Mouse (Mus musculus) left cerebral cortex, adult 2 months (tissue): Measurements from ENCODE around the gene Apc2. TPM values are rescaled to one million over a fixed set of nuclear protein-coding genes. Genes with fewer than 3 reads are reported as not detected.
A peak's percentile ranks its signal among the peaks of the same experiment; 100 is the strongest.
"Not testable (repeated sequence)": the region's sequence is repeated elsewhere in the genome, so short reads cannot be mapped to it uniquely, and the experiment has no call there.

Source experiments
- DNase-seq, 2 experiments: peaks; one replicate each; pipeline ENCODE4 v3.0.0; 2021 to 2022; ENCODE audit warnings: low spot score in 2 of 2, mixed read lengths in 1 of 2; ENCODE audit errors: extremely low spot score in 1 of 2
- H3K27ac ChIP-seq: fragments of 200-600 bp; 2 replicates; pipeline ENCODE4 v1.8.1; 2022
- H3K4me3 ChIP-seq: fragments of 200-600 bp; 2 replicates; pipeline ENCODE4 v1.8.1; 2022
- CTCF ChIP-seq: fragments of 200-600 bp; IDR thresholded peaks from 2 replicates; pipeline ENCODE4 v1.8.1; 2022; ENCODE audit warnings: antibody characterized with exemption, mild to moderate bottlenecking, moderate library complexity
- intact Hi-C: fragments of 180-260 bp; cut with DNase I; formaldehyde crosslinking; loops from one replicate; pipeline ENCODE4 v1.15.1; 2025
- total RNA-seq, 2 experiments: library from RNA; stranded (reverse); gene quantifications; 2 replicates each; pipeline ENCODE4 v1.2.3; 2021

Gene Apc2
- total RNA-seq, 2 experiments from 2014 or later = 111 to 113 TPM

DNA sequence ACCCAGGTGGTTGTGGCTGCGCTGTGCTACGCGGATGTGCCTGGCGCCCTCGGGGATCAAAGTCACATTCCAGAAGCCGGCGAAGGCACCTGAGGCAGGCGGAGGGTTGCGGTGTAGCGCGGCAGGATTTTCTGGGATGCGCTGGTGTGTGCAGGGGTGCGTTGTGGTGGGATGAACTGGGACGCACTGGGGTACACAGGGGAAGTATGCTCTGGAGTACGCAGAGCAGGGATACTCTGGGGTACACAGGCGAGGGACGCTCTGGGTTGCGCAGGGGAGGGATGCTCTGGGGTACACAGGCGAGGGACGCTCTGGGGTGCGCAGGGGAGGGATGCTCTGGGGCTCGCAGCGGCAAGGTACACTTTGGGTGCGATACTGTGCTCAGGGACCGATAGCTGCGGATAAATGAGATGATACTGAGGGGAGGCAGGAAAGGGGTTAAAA is 46.5 kb downstream of the Apc2 start:
- DNase-seq = no peak
- no peak for TF ChIP-seq CTCF
- Histone ChIP-seq H3K27ac (no peak overlapping the region), H3K4me3 (no peak overlapping the region)
- intact Hi-C loops = no loop called here

DNA sequence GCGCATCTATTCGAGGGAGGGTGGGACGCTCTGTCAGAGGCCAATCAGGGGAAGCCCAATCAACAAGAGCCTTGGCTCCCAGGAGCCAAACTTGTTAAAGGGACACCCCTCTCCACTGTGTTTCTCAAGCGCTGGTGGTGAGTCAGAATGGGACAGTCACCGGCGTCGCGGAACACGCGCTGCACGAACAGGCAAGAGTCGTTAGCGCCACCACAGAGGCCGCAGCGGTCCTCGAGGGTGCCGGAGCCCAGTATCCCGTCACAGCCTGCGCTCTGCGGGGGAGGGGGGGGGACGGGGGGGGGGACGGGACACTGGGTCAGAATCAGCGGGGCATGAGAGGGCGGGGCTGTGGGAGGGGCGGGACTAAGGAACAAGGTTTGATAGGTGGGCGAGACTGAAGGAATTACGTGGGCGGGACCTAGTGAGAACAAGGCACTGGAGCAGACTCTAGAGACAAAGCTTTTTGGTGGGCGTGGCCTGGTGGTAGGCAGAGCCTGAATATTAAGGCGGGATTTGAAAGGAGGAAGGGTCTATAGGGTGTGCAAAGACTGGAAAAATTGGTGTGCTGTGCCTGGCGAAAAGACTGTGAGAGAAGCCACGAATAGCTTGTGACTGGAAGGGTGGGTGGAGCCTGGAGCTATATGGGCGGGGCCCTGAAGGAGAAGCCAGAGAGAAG is 47.1 kb downstream of the Apc2 start:
- no peak overlapping the region for H3K4me3 ChIP-seq
- intact Hi-C loops = no loop called here
- DNase-seq = peak in 1 of 2 experiments; percentile 38
- H3K27ac ChIP-seq = no peak overlapping the region
- no peak for TF ChIP-seq CTCF

DNA sequence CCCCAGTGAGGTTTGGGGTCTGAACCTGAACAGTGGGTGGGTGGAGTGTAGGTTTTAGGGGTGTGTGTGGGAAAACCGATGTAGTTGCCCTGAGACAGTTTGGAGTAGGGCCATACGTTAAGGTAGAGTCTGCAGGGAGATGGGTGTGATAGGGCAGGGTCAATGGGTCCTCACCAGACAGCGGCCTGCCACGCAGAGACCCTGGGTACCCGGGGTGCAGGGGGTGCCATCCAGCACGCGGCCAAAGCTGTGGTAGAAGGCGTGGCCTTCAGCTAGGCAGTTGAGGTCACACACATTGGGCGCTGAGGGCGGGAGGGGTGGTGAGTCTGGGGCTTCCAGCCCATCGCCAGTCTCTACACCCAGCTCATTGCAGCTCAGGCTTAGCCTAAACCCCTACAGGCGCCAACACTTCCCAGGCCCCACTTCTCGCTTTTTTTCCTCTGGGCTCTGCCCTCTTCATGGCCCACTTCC is 47.7 kb downstream of the Apc2 start:
- Histone ChIP-seq H3K4me3 (no peak overlapping the region), H3K27ac (no peak overlapping the region)
- DNase-seq = no peak
- intact Hi-C loops = no loop called here
- TF ChIP-seq CTCF = no peak

DNA sequence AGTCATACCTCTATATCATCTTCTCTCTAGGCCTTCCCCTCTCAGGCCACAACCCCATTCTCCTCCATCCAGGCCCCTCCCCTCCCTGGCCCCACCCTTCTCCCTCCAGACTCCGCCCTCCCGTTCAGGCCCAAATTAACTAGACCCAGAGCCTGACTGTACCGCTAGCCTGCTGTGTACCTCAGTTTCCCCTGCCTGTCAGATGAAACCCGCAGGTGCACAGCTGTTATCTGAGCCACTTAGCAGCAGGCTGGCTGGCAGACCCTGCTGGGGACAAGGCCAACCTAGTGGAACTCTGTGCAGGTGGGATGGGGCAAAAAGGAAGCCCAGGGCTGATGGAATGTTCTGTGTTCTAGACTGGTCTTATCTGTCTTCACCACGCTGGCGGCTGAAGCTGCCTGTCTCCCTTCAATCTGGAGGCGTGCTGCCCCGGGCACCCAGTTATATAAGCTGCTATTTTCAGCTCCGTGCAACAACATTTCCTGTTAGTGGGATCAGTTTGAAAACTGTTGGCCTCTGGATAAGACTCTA is 48.4 kb downstream of the Apc2 start:
- intact Hi-C loops = no loop called here
- no peak for DNase-seq
- H3K27ac ChIP-seq = no peak overlapping the region
- H3K4me3 ChIP-seq = no peak overlapping the region
- no peak for TF ChIP-seq CTCF

DNA sequence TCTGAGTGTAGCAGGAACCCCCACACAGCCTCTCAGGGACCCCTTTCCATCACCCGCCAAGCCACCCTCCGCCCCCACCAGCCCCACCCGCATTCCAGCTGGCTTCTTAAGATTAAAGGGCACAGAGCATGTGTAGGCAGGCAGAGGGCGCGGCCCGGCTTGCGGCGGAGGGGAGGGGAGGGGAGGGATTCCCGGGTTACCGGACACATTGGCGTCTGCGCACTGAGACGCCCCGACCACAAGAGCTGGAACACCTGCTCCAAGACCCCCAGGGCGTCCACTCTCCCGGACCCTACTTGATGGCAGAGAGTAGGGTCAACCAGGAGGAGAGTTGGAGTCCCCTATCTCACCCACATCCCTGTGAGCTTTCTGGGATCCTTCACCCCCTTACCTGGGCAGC is 49.3 kb downstream of the Apc2 start:
- intact Hi-C loops = no loop called here
- Histone ChIP-seq H3K4me3 (no peak overlapping the region), H3K27ac (no peak overlapping the region)
- DNase-seq = no peak
- no peak for TF ChIP-seq CTCF

DNA sequence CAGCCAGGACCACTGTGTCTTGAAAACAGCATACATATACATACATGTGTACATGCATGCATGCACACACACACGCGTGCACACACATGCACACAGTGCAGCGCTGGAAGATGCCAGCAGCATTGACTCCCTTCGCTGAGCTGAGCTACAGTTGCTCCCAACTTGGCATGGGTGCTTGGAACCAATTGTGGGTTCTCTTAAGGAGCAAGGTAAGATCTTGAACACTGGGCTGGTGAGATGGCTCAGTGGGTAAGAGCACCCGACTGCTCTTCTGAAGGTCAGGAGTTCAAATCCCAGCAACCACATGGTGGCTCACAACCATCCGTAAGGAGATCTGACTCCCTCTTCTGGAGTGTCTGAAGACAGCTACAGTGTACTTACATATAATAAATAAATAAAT is 50.2 kb downstream of the Apc2 start:
- DNase-seq, H3K4me3 ChIP-seq, H3K27ac ChIP-seq, intact Hi-C loops: not testable (repeated sequence)

DNA sequence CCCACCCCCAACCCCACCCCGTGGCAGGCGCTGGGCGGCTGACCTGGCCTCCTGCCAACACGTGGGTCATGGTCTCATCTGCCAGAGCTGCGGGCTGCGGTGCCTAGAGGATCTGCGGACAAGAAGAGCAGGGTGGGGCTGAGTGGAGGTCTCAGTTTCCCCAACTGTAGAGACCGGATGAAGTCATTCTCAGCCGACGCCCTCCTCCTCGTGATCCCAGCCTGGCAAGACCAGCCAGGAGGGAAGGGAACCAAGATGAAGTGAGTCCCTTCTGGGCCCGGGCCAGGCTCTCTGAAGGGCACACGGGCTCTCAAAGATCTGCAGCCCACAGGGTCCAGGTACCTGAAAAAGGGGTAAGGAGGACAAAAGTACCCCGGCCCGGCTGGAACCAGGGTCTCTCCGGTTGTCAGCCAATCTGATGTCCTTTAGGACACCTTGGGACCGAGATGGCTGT is 51.8 kb downstream of the Apc2 start:
- intact Hi-C loops = no loop called here
- H3K27ac ChIP-seq = no peak overlapping the region
- H3K4me3 ChIP-seq = peak overlapping the region; percentile 38
- no peak for DNase-seq
- no peak for TF ChIP-seq CTCF

DNA sequence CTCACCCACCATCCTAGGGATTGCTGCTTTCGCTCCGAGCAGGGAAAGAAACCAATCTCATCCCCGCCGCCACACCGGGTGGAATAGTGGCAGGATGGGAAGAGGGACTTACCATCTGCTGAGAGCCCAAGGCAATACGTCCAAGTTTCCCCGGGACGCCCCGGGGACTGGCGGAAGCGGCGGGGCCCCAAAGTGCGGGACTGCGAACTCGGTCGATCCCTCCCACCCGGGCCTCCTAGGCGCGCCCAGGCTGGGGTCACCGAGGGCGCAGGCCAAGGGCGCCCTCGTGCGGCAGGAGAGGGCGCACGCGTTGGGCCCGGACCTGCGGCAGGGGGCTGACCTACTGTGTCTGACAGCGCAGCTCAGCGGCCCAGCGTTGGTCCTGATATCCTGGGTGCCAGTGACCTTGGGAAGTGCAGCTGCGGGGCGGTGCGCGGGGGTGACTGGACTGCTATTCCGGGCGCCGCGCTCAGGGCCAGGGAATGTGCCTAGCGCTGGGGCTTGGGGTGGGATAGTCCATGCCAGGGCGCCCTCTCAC is 52.5 kb downstream of the Apc2 start, which contains the start of gene Adamtsl5:
Adamtsl5 (minus strand) TSS at position 169 of the 538 bp plus-strand sequence.
- 0 out of 2 replicates have a peak within 1 kb of the TSS, but pooled peaks have one; percentile 19 for H3K27ac ChIP-seq
- DNase-seq = no peak
- intact Hi-C loops = loop anchor here (2.0 kb wide), 1 partner anchor 56 kb away; the partner anchor contains the start of gene Rps15
- peak; percentile 64 for TF ChIP-seq CTCF
- peak within 1 kb of the TSS; percentile 38 for H3K4me3 ChIP-seq

DNA sequence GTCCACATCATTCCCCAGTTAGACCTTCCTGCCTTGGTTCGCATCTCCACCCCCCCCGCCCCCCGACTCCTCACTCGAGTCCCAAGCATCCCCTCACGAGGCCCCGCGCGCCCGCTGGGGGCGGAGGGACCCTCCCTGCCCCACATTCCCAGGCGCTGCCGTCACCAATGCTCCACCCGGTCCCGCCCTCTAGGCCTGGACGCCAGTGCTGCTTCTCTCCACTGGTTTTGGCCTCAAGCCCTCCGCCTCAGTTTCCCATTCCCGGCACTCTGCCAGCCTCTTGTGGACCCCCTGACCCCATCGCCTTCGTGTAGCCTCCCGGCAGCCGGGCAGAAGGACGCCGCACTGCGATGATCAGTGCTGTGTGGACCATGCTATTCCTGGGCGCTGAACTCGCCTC is 53.2 kb downstream of the Apc2 start:
- no peak overlapping the region for H3K27ac ChIP-seq

DNA sequence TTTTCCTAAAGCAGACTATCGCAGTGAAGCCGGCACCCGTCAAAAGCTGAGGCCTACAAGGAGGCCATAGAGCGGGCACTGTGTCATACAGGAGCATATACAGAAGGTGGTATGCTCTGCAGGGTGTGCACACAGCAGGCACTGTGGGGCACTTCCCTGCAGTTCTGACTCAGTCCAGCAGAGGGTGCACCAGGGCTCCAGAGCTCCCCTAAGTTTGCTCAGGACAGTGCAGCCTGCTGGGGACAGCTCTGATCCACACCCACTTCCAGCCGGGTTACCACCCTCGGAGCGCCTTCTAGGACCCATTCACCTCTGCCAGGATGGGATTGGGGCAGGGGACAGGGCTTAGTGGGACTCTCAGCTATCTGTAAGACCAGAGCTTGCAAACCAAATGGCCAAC is 54.5 kb downstream of the Apc2 start:
- peak; percentile 76 to 88 for DNase-seq
- intact Hi-C loops = loop anchor here (2.0 kb wide), 1 partner anchor 25 kb away; no protein-coding TSS in a partner anchor
- Histone ChIP-seq H3K4me3 (no peak overlapping the region), H3K27ac (no peak overlapping the region)
- TF ChIP-seq CTCF = peak; percentile 98

More for the DNA sequence above, 53.2 kb downstream of the Apc2 start:
- intact Hi-C loops = loop anchor here (2.0 kb wide), 1 partner anchor 56 kb away; the partner anchor contains the start of gene Rps15
- no peak for DNase-seq
- H3K4me3 ChIP-seq = no peak overlapping the region
- TF ChIP-seq CTCF = no peak

DNA sequence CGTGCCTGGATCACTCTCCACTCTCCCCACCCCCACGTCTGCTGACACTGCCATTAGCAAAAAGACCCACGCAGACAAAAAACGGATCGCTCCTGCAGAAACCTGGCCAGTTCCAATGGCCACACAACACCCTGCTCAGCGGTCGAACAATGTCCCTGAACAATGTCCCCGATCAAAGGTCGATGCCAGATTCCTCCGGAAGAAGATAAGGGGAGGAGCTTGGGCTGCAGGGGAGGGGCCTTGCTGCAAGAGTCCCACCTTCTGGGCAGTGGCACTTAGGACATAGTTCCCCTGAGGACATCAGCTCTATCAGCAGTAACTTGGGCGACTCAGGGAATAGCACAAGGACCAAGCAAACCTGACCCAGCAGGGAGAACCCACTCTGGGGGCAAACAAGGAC is 56.1 kb downstream of the Apc2 start:
- no peak for TF ChIP-seq CTCF
- Histone ChIP-seq H3K27ac (no peak overlapping the region), H3K4me3 (no peak overlapping the region)
- DNase-seq = no peak
- intact Hi-C loops = loop anchor here (2.0 kb wide), 1 partner anchor 23 kb away; no protein-coding TSS in a partner anchor

DNA sequence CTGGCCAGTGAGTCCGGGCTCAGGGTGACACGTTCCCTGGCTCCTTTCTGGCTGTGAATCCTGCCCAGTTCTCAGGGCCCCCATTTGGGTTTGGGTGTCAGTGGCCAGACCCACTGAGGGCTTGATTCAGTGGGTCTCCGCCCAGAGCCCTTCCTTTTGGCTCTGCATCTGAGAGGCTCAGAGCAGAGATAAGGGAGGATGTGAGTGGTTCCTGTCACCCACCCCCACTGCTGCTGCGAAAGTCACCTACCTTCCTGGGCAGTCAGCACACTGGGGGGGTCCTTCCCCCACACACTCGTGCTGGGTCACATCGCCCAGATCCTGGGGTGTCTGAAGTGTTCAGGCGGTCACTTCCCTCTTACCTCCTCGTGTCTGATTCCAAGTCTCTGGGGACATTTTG is 57.0 kb downstream of the Apc2 start:
- no peak for TF ChIP-seq CTCF
- Histone ChIP-seq H3K27ac (no peak overlapping the region), H3K4me3 (no peak overlapping the region)
- no peak for DNase-seq
- intact Hi-C loops = no loop called here
